In the genomic region with DNA sequence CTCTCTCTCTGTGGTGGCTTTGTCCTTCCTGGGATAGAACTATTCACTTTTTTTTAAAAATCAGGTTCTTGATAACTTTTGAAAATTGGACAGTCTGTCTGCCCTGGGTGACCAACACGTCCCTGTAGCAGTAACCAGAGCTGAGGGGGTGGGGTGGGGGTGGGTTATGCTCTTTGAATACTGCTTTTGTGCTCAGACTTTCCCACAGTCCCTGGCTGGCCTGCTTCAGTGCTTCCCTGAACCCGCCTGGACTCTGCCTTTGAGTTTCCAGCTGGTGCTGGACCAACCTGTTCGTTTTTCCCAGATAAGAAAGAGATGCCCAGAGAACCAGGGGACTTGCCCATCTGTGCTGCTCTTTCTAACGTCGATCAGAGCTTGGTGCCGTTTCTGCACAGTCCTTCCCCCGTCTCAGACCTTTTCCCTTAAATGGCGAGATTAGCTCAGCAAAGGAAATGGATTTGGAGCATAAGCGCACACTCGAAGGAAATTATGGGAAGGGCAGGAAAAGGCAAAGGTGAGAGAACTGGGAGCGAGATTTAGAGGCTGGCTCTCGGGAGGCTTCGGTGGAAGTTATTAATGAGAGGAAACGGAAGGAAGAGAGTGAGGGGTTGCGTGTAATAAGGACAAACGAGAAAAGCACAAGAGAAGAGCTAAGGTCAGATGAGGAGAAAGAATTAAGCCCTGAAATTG, we compare ENCODE assay signal across 8 mouse cellular contexts. TPM values are rescaled to one million over a fixed set of nuclear protein-coding genes. Genes with fewer than 3 reads are reported as not detected.
A peak's percentile ranks its signal among the peaks of the same experiment; 100 is the strongest.
DNase-seq lines count a peak whose midpoint lies in the region; ATAC-seq and TF ChIP-seq lines count a peak whose summit lies in the region.

No protein-coding gene starts in this region.

- H3K27me3 ChIP-seq in liver, embryonic 11.5 days (replicated peaks; ENCODE audit: control insufficient read depth, insufficient read depth, low read length) = no peaks in the 10 kb centered on the region
- no peaks in the 10 kb centered on the region for H3K27me3 ChIP-seq in forebrain, embryonic 14.5 days (replicated peaks; ENCODE audit: control insufficient read depth, insufficient read depth, low read length)
- no peaks in the 10 kb centered on the region for H3K27me3 ChIP-seq in kidney, embryonic 15.5 days
- no peaks in the 10 kb centered on the region for H3K27me3 ChIP-seq in midbrain, postnatal 0 days (ENCODE audit: insufficient read depth, low read length)

- H3K36me3 ChIP-seq in liver, embryonic 11.5 days (ENCODE audit: control insufficient read depth, insufficient read depth, low read length) = no peaks in the 10 kb centered on the region
- no peaks in the 10 kb centered on the region for H3K36me3 ChIP-seq in forebrain, embryonic 14.5 days (ENCODE audit: control insufficient read depth, insufficient read depth, low read length)
- H3K36me3 ChIP-seq in kidney, embryonic 15.5 days = no peaks in the 10 kb centered on the region
- H3K36me3 ChIP-seq in midbrain, postnatal 0 days (ENCODE audit: insufficient read depth, low read length) = no peaks in the 10 kb centered on the region

- DNase-seq in liver, embryonic 11.5 days (ENCODE audit: low spot score) = no peak
- DNase-seq in liver = no peak
- DNase-seq in forebrain, embryonic 14.5 days (ENCODE audit: low spot score) = no peak
- no peak for DNase-seq in midbrain, postnatal 0 days (ENCODE audit: low spot score)
- DNase-seq in natural killer cell, adult 2 months (ENCODE audit: low spot score in 2 of 2) = no peak
- no peak for DNase-seq in spleen, postnatal 4 days (ENCODE audit: low spot score in 2 of 2)

- ATAC-seq in liver, embryonic 11.5 days (replicated peaks; ENCODE audit: low FRiP score) = no peak
- no peak for ATAC-seq in forebrain, embryonic 14.5 days
- ATAC-seq in kidney, embryonic 15.5 days (replicated peaks; ENCODE audit: low FRiP score) = peak; percentile 43
- no peak for ATAC-seq in midbrain, postnatal 0 days (ENCODE audit: low FRiP score)
- no peak for ATAC-seq in inflammation-experienced regulatory T-cells, adult 6 months

- H3K4me1 ChIP-seq in liver, embryonic 11.5 days (replicated peaks; ENCODE audit: control insufficient read depth, insufficient read depth, low read length) = no peaks in the 10 kb centered on the region
- peaks cover 4% of the 10 kb centered on the region; the same call in 1 of the 2 replicates for H3K4me1 ChIP-seq in forebrain, embryonic 14.5 days (ENCODE audit: control insufficient read depth, insufficient read depth, low read length)
- H3K4me1 ChIP-seq in kidney, embryonic 15.5 days = peaks cover 26% of the 10 kb centered on the region
- H3K4me1 ChIP-seq in midbrain, postnatal 0 days (ENCODE audit: insufficient read depth, low read length) = no peaks in the 10 kb centered on the region

- no peak overlapping the region for H3K27ac ChIP-seq in liver, embryonic 11.5 days (ENCODE audit: low read depth, low read length)
- no peak overlapping the region for H3K27ac ChIP-seq in forebrain, embryonic 14.5 days (ENCODE audit: low read depth, low read length)
- 0 out of 2 replicates have a peak overlapping the region, but pooled peaks have one; percentile 37 for H3K27ac ChIP-seq in kidney, embryonic 15.5 days
- no peak overlapping the region for H3K27ac ChIP-seq in midbrain, postnatal 0 days (ENCODE audit: low read depth, low read length)

- no peak overlapping the region for H3K9ac ChIP-seq in liver, embryonic 11.5 days (ENCODE audit: low read depth, low read length)
- no peak overlapping the region for H3K9ac ChIP-seq in forebrain, embryonic 14.5 days (ENCODE audit: low read length)
- H3K9ac ChIP-seq in kidney, embryonic 15.5 days = no peak overlapping the region
- H3K9ac ChIP-seq in midbrain, postnatal 0 days (replicated peaks; ENCODE audit: low read length, poor library complexity, severe bottlenecking) = 0 out of 2 replicates have a peak overlapping the region, but pooled peaks have one; percentile 1

- TF ChIP-seq CTCF in midbrain, postnatal 0 days (IDR thresholded peaks at IDR 0.05) = no peak

- no peak overlapping the region for H3K4me3 ChIP-seq in liver, embryonic 11.5 days (ENCODE audit: low read depth, low read length)
- H3K4me3 ChIP-seq in forebrain, embryonic 14.5 days (ENCODE audit: low read depth, low read length) = no peak overlapping the region
- H3K4me3 ChIP-seq in kidney, embryonic 15.5 days (replicated peaks) = no peak overlapping the region
- no peak overlapping the region for H3K4me3 ChIP-seq in midbrain, postnatal 0 days (ENCODE audit: low read depth, low read length)

- peak overlapping the region; percentile 31 for H3K4me2 ChIP-seq in liver, embryonic 11.5 days
- peak overlapping the region; percentile 21; the same call in 1 of the 2 replicates for H3K4me2 ChIP-seq in forebrain, embryonic 14.5 days (ENCODE audit: low read length)
- H3K4me2 ChIP-seq in kidney, embryonic 15.5 days = peak overlapping the region; percentile 20
- H3K4me2 ChIP-seq in midbrain, postnatal 0 days (ENCODE audit: low read depth, low read length, poor library complexity, severe bottlenecking) = peak overlapping the region; percentile 1

- no peaks in the 10 kb centered on the region for H3K9me3 ChIP-seq in liver, embryonic 11.5 days (ENCODE audit: control insufficient read depth, low read length)
- H3K9me3 ChIP-seq in forebrain, embryonic 14.5 days (replicated peaks; ENCODE audit: control insufficient read depth, low read length) = no peaks in the 10 kb centered on the region
- H3K9me3 ChIP-seq in kidney, embryonic 15.5 days (replicated peaks) = no peaks in the 10 kb centered on the region
- no peaks in the 10 kb centered on the region for H3K9me3 ChIP-seq in midbrain, postnatal 0 days (ENCODE audit: low read length)

- WGBS in liver, embryonic 11.5 days = 41% methylated on average over 16 of the region's 16 CpGs
- 27% methylated on average over 16 of the region's 16 CpGs for WGBS in forebrain, embryonic 14.5 days
- 29% methylated on average over 16 of the region's 16 CpGs for WGBS in kidney, embryonic 15.5 days
- 20% methylated on average over 16 of the region's 16 CpGs for WGBS in midbrain, postnatal 0 days

RNA-seq across cellular contexts. Expression of gene Etv6, which starts 50.7 kb away (rescaled TPM):
- 12.6 and 13.0 TPM in 2 replicates for polyA plus RNA-seq in liver, embryonic 11.5 days (2014; fragmentation: Nextera tagmentation; extraction: Ambion mirVana)
- 5.9 and 6.1 TPM in 2 replicates for polyA plus RNA-seq in forebrain, embryonic 14.5 days (2014; fragmentation: Nextera tagmentation; extraction: Ambion mirVana)
- 11.4 and 13.0 TPM in 2 replicates for polyA plus RNA-seq in kidney, embryonic 15.5 days (2015; fragmentation: Nextera tagmentation; extraction: Ambion mirVana)
- total RNA-seq in midbrain, postnatal 0 days (2014; rRNA removed) = 7.2 and 9.3 TPM in 2 replicates
- 2.0 and 2.9 TPM in 2 replicates for polyA plus RNA-seq in midbrain, postnatal 0 days (2015; fragmentation: Nextera tagmentation; extraction: Ambion mirVana)
- 10 to 100 TPM; 10.0 to 16.8 (median 11.9) TPM for polyA plus RNA-seq in inflammation-experienced regulatory T-cells, adult 6 months (2017; shearing (Covaris generic))
